Mouse (Mus musculus): Measurements from ENCODE around the gene Apbb2. TPM values are rescaled to one million over a fixed set of nuclear protein-coding genes. Genes with fewer than 3 reads are reported as not detected.

The Apbb2 gene
- polyA plus RNA-seq, 1 experiment, result 19.1 TPM

DNA sequence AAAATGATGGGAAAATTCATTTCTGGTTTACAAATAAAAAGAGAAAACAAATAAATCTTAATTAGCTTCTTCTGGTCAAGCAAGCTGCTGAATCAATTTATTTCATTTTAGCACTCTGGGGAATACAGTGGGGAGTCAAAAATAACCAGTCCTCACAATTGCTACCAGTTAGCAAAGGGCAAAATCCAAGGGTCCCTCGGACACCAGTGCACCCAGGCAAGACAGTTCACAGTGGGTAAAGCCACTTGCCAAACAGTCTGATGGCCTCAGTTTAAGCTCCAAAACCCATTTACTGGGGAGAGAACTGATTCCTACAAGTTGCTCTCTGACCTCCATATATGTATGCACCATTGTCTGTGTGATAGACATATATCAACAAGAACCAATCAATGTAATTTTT lies 115.6 kb downstream of the Apbb2 start:
- peaks cover 32% of the 10 kb centered on the region for H3K79me2 ChIP-seq (ENCODE audit: control insufficient read depth, insufficient read depth)
- H3ac ChIP-seq (ENCODE audit: control insufficient read depth, insufficient read length), result no peak overlapping the region
- H3K4me3 ChIP-seq, result no peak overlapping the region
- H3K4me2 ChIP-seq (ENCODE audit: low read depth), result no peak overlapping the region
- TF ChIP-seq MAX (IDR thresholded peaks at IDR 0.05; ENCODE audit: low read depth), result no peak
- no peak for TF ChIP-seq CEBPB (IDR thresholded peaks at IDR 0.05; ENCODE audit: insufficient read depth, poor library complexity, severe bottlenecking)
- no peak for TF ChIP-seq POLR2A (IDR thresholded peaks at IDR 0.05; ENCODE audit: insufficient read length, low read depth)
- H3K27me3 ChIP-seq (ENCODE audit: control insufficient read depth, insufficient read depth, insufficient read length), result no peaks in the 10 kb centered on the region
- H3K36me3 ChIP-seq (ENCODE audit: control insufficient read depth, insufficient read depth), result no peaks in the 10 kb centered on the region

DNA sequence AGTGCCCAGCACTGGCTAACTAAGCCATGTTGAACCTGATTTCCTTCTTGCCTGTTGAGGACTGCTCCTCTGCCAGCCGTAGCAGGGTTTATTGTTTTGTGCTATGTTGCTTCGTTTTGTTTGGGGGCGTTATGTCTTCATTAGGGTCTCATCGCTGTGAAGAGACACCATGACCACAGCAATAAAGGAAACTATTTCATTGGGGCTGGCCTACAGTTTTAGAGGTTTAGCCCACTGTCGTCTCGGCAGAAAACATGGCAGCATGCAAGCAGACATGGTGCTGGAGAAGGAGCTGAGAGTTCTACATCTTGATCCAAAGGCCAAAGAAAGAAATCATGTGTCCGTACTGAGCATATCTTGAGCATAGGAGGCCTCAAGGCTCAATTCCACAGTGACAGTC lies 119.0 kb downstream of the Apbb2 start:
- Histone ChIP-seq H3K36me3 (ENCODE audit: control insufficient read depth, insufficient read depth) (no peaks in the 10 kb centered on the region), H3ac (ENCODE audit: control insufficient read depth, insufficient read length) (no peak overlapping the region), H3K4me2 (ENCODE audit: low read depth) (no peak overlapping the region), H3K4me3 (no peak overlapping the region), H3K27me3 (ENCODE audit: control insufficient read depth, insufficient read depth, insufficient read length) (no peaks in the 10 kb centered on the region), H3K79me2 (ENCODE audit: control insufficient read depth, insufficient read depth) (peaks cover 17% of the 10 kb centered on the region)
- no peak for TF ChIP-seq REST (IDR thresholded peaks at IDR 0.05; ENCODE audit: insufficient read depth, insufficient read length)
- TF ChIP-seq MAX (IDR thresholded peaks at IDR 0.05; ENCODE audit: low read depth), result no peak

DNA sequence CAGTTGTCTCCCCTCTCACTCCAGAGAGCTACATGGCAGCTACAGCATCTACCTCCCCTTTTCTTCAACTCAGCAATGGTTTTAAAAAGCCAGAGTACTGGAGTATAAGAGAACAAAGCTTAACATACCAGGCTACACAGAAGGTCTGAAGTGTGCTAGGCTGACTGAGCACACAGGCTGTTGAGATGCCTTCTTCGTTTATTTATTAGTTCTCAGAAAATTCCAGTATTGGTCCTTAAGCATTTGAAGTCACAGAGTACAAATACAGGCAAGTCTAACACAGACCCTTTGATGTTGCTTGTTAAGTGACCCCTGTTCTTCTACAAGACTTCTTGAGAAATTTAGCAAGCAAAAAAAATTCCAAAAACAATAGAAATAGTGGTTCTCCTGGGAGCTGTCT lies 120.4 kb downstream of the Apbb2 start:
- Histone ChIP-seq H3ac (ENCODE audit: control insufficient read depth, insufficient read length) (no peak overlapping the region), H3K4me3 (no peak overlapping the region), H3K36me3 (ENCODE audit: control insufficient read depth, insufficient read depth) (no peaks in the 10 kb centered on the region), H3K27me3 (ENCODE audit: control insufficient read depth, insufficient read depth, insufficient read length) (no peaks in the 10 kb centered on the region), H3K4me2 (ENCODE audit: low read depth) (no peak overlapping the region), H3K79me2 (ENCODE audit: control insufficient read depth, insufficient read depth) (peaks cover 6% of the 10 kb centered on the region)
- TF ChIP-seq MAX (IDR thresholded peaks at IDR 0.05; ENCODE audit: low read depth) (no peak), TCF3 (IDR thresholded peaks at IDR 0.05; ENCODE audit: insufficient read length, low read depth) (no peak), E2F4 (IDR thresholded peaks at IDR 0.05; ENCODE audit: insufficient read depth) (no peak), POLR2A (IDR thresholded peaks at IDR 0.05; ENCODE audit: insufficient read length, low read depth) (no peak), MYOG (IDR thresholded peaks at IDR 0.05; ENCODE audit: control insufficient read depth in 1 of 3, insufficient read depth in 1 of 3, insufficient read length in 2 of 3, low read depth in 2 of 3) (no peak), USF1 (IDR thresholded peaks at IDR 0.05; ENCODE audit: low read depth) (no peak), POLR2AphosphoS2 (IDR thresholded peaks at IDR 0.05; ENCODE audit: insufficient read length, low read depth) (no peak), TCF12 (IDR thresholded peaks at IDR 0.05; ENCODE audit: insufficient read depth, poor library complexity, severe bottlenecking) (no peak), SRF (IDR thresholded peaks at IDR 0.05; ENCODE audit: control insufficient read depth, insufficient read length, low read depth) (no peak), MYOD1 (IDR thresholded peaks at IDR 0.05; ENCODE audit: control insufficient read depth in 1 of 3, insufficient read length in 2 of 3, low read depth in 2 of 3) (no peak), CEBPB (IDR thresholded peaks at IDR 0.05; ENCODE audit: insufficient read depth, poor library complexity, severe bottlenecking) (no peak), REST (IDR thresholded peaks at IDR 0.05; ENCODE audit: insufficient read depth, insufficient read length) (no peak)

DNA sequence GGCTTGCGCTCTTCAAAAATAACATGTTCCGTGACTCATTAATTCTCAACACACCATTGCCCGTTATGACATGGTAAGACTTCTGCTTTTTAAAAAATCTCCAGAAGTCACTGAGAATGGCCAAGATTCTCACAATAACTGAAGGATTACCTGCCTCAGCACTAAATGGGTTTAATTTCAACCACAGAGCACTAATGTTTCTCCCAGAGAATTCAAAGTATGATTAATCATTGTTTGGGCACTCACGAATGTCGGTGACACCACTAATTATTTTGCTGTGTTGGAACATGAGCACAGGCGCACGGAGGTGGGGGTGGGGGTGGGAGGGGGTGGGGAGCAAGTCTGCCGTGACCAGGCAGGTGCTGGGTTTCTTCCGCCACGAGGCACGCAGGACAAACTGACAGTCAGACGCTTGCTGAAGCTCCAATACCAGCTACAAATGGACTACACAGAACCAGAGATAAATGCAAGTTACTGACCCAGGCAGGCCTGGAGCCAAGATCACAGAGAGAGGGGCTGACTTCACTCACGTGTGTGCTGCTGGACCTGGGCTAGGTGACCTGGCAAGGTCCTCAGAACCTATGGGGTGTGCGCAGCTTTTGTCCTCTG lies 121.0 kb downstream of the Apbb2 start:
- no peak for TF ChIP-seq MAX (IDR thresholded peaks at IDR 0.05; ENCODE audit: low read depth)
- TF ChIP-seq TCF12 (IDR thresholded peaks at IDR 0.05; ENCODE audit: insufficient read depth, poor library complexity, severe bottlenecking), result no peak
- no peak for TF ChIP-seq SRF (IDR thresholded peaks at IDR 0.05; ENCODE audit: control insufficient read depth, insufficient read length, low read depth)
- no peak for TF ChIP-seq MYOD1 (IDR thresholded peaks at IDR 0.05; ENCODE audit: control insufficient read depth in 1 of 3, insufficient read length in 2 of 3, low read depth in 2 of 3)
- no peak for TF ChIP-seq MYOG (IDR thresholded peaks at IDR 0.05; ENCODE audit: control insufficient read depth in 1 of 3, insufficient read depth in 1 of 3, insufficient read length in 2 of 3, low read depth in 2 of 3)
- TF ChIP-seq REST (IDR thresholded peaks at IDR 0.05; ENCODE audit: insufficient read depth, insufficient read length), result no peak
- no peak for TF ChIP-seq POLR2AphosphoS2 (IDR thresholded peaks at IDR 0.05; ENCODE audit: insufficient read length, low read depth)
- no peak for TF ChIP-seq USF1 (IDR thresholded peaks at IDR 0.05; ENCODE audit: low read depth)
- no peak for TF ChIP-seq CEBPB (IDR thresholded peaks at IDR 0.05; ENCODE audit: insufficient read depth, poor library complexity, severe bottlenecking)
- Histone ChIP-seq H3ac (ENCODE audit: control insufficient read depth, insufficient read length) (no peak overlapping the region), H3K4me2 (ENCODE audit: low read depth) (no peak overlapping the region), H3K27me3 (ENCODE audit: control insufficient read depth, insufficient read depth, insufficient read length) (no peaks in the 10 kb centered on the region), H3K4me3 (no peak overlapping the region), H3K79me2 (ENCODE audit: control insufficient read depth, insufficient read depth) (peaks cover 6% of the 10 kb centered on the region), H3K36me3 (ENCODE audit: control insufficient read depth, insufficient read depth) (no peaks in the 10 kb centered on the region)

DNA sequence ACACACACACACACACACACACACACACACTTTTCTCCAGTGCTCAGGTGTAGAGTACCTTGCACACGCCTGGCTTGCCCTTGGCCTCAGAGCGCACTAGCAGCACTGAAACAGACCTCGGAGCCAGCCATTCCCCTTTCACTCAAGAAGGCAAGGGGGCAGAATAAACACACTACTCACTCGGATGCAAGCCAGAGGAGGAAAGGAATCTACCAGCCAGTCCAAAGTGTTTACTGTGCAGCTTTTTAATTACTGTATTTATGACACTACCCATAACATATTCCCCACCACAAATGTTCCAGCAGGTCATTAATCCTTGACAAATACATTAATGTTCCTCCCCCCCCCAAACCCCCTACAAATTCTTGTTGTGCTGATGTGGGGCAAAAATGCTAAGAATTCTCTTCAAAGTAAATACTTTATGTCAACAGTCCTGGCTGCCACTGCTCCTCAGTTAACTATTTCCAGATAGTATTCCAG lies 121.7 kb downstream of the Apbb2 start:
- Histone ChIP-seq H3K4me2 (ENCODE audit: low read depth) (no peak overlapping the region), H3K27me3 (ENCODE audit: control insufficient read depth, insufficient read depth, insufficient read length) (no peaks in the 10 kb centered on the region), H3K79me2 (ENCODE audit: control insufficient read depth, insufficient read depth) (peaks cover 6% of the 10 kb centered on the region), H3K36me3 (ENCODE audit: control insufficient read depth, insufficient read depth) (no peaks in the 10 kb centered on the region), H3K4me3 (no peak overlapping the region), H3ac (ENCODE audit: control insufficient read depth, insufficient read length) (no peak overlapping the region)
- TF ChIP-seq POLR2A (IDR thresholded peaks at IDR 0.05; ENCODE audit: insufficient read length, low read depth), result no peak
- no peak for TF ChIP-seq MYOD1 (IDR thresholded peaks at IDR 0.05; ENCODE audit: control insufficient read depth in 1 of 3, insufficient read length in 2 of 3, low read depth in 2 of 3)
- TF ChIP-seq TCF3 (IDR thresholded peaks at IDR 0.05; ENCODE audit: insufficient read length, low read depth), result no peak
- no peak for TF ChIP-seq E2F4 (IDR thresholded peaks at IDR 0.05; ENCODE audit: insufficient read depth)
- TF ChIP-seq USF1 (IDR thresholded peaks at IDR 0.05; ENCODE audit: low read depth), result no peak
- TF ChIP-seq MAX (IDR thresholded peaks at IDR 0.05; ENCODE audit: low read depth), result no peak
- TF ChIP-seq MYOG (IDR thresholded peaks at IDR 0.05; ENCODE audit: control insufficient read depth in 1 of 3, insufficient read depth in 1 of 3, insufficient read length in 2 of 3, low read depth in 2 of 3), result no peak
